Mouse (Mus musculus) forebrain, embryonic 11.5 days (tissue): ENCODE measurements around the gene Shox2. TPM values are rescaled to one million over a fixed set of nuclear protein-coding genes. Genes with fewer than 3 reads are reported as not detected.

Source experiments
- ATAC-seq: fragments of 200-750 bp; cut with Nextera tagmentation; replicated peaks from 2 replicates; pipeline ENCODE4 v1.8.0; 2017; ENCODE audit warnings: moderate TSS enrichment; ENCODE audit not compliant: low FRiP score
- DNase-seq: peaks from one replicate; pipeline ENCODE4 v3.0.0-alpha.2; 2017; ENCODE audit warnings: low spot score
- H3K27ac ChIP-seq: fragments of 300-500 bp; sonication (generic); 2 replicates; pipeline ENCODE4 v1.5.1; 2014; ENCODE audit warnings: low read depth, low read length
- H3K27me3 ChIP-seq: fragments of 300-500 bp; sonication (generic); 2 replicates; pipeline ENCODE4 v1.6.1; 2014; ENCODE audit warnings: mild to moderate bottlenecking, low read length, mixed read lengths; ENCODE audit not compliant: control insufficient read depth, insufficient read depth
- H3K36me3 ChIP-seq: fragments of 300-500 bp; sonication (generic); 2 replicates; pipeline ENCODE4 v1.6.1; 2014; ENCODE audit warnings: mild to moderate bottlenecking, low read length, moderate library complexity, mixed read lengths; ENCODE audit not compliant: control insufficient read depth, insufficient read depth
- H3K4me1 ChIP-seq: fragments of 300-500 bp; sonication (generic); replicated peaks from 2 replicates; pipeline ENCODE4 v1.6.1; 2014; ENCODE audit warnings: low read length, mixed read lengths; ENCODE audit not compliant: control insufficient read depth, insufficient read depth
- H3K4me2 ChIP-seq: fragments of 300-500 bp; sonication (generic); 2 replicates; pipeline ENCODE4 v1.6.1; 2014; ENCODE audit warnings: low read depth, mild to moderate bottlenecking, low read length, moderate library complexity, mixed read lengths; ENCODE audit not compliant: severe bottlenecking
- H3K4me3 ChIP-seq: fragments of 300-500 bp; sonication (generic); 2 replicates; pipeline ENCODE4 v1.5.1; 2014; ENCODE audit warnings: low read depth, low read length
- H3K9ac ChIP-seq: fragments of 300-500 bp; sonication (generic); 2 replicates; pipeline ENCODE4 v1.6.1; 2014; ENCODE audit warnings: low read length
- H3K9me3 ChIP-seq: fragments of 300-500 bp; sonication (generic); 2 replicates; pipeline ENCODE4 v1.6.1; 2016; ENCODE audit warnings: low read length, mixed read lengths; ENCODE audit not compliant: control insufficient read depth
- WGBS: fragments of 180-500 bp; shearing (Covaris S2); extraction: QIAGEN DNeasy Blood & Tissue Kit; methylation state at CpG from one replicate; pipeline ENCODE4 v1.1.7; 2014; 5-methylcytosine and 5-hydroxymethylcytosine counted together
- polyA plus RNA-seq: library from polyadenylated mRNA; unstranded; fragments of >200 nt; fragmentation: Nextera tagmentation; extraction: Ambion mirVana; gene quantifications from 2 replicates; pipeline ENCODE4 v1.2.1, GENCODE M21; 2014

The Shox2 gene
- polyA plus RNA-seq, 1 experiment from 2014 or later, result 9.8 TPM

DNA sequence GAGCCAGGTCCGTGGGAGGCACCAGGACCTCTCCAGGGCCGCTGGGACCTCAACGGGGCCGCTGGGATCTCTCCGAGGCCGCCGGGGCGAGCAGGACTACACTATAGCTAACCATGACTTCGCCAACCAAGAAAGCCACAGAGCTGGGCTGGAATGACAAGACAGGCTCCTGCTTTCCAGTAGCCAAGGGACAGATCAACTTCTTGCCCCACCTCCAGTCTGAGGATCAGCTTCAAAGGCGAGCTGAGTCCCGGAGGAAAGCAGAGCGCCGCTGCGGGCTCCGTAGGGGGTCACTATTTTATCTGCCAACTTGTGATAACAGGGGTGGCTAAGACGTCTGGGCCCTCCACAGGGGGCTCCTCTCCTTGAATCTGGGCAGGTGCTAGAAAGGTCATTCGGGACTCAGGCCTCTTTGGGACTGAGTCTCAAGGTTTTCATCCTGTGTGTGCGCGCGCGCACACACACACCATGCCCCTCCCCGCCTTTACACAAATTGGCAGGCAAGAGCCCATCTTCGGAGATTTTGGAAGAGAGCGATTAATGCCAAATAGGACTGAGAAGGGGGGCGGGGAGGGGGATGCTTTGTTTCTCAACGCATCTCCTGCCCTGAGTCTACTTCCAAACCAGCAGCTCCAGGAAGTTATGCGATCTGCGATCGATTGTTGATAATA is 10.8 kb downstream of the Shox2 start:
- H3K27me3 ChIP-seq, result peaks cover 63% of the 10 kb centered on the region
- DNase-seq, result peak; percentile 67
- H3K36me3 ChIP-seq, result no peaks in the 10 kb centered on the region
- no peak overlapping the region for H3K27ac ChIP-seq
- H3K4me1 ChIP-seq, result peaks cover 13% of the 10 kb centered on the region; the same call in 1 of the 2 replicates
- ATAC-seq, result peak; percentile 13; the same call in 1 of the 2 replicates
- no peaks in the 10 kb centered on the region for H3K9me3 ChIP-seq
- H3K4me2 ChIP-seq, result peak overlapping the region; percentile 36
- H3K9ac ChIP-seq, result no peak overlapping the region
- under 1% methylated on average over 29 of the region's 29 CpGs for WGBS
- H3K4me3 ChIP-seq, result peak overlapping the region; percentile 15

DNA sequence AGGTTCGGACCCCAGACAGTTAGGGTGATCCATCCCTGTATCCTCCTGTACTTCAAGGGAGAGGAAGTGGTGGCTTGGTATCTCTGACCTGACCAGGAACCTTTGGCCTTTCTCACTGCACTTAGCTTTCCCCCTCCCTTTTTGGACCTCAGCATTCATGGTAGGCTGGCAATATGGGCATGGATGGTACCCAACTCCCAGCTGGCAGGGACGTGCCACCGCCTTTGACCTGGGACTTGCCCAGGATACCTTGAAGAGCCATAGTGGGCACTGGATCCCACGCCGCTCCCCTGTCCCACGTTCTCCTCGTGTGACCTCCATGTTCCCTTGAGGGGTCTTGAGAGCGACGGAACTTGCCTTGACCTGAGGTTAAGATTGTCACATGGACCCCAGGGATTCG is 11.3 kb downstream of the Shox2 start:
- no peaks in the 10 kb centered on the region for H3K9me3 ChIP-seq
- ATAC-seq (0 out of 2 replicates have a peak, but pooled peaks have one; percentile 8), DNase-seq (no peak)
- H3K4me1 ChIP-seq, result peaks cover 13% of the 10 kb centered on the region; the same call in 1 of the 2 replicates
- peaks cover 62% of the 10 kb centered on the region for H3K27me3 ChIP-seq
- H3K4me2 ChIP-seq, result no peak overlapping the region; the same call in 1 of the 2 replicates
- WGBS, result 4% methylated on average over 10 of the region's 10 CpGs
- no peak overlapping the region; the same call in 1 of the 2 replicates for H3K4me3 ChIP-seq
- no peaks in the 10 kb centered on the region for H3K36me3 ChIP-seq
- no peak overlapping the region for H3K9ac ChIP-seq
- H3K27ac ChIP-seq, result no peak overlapping the region

DNA sequence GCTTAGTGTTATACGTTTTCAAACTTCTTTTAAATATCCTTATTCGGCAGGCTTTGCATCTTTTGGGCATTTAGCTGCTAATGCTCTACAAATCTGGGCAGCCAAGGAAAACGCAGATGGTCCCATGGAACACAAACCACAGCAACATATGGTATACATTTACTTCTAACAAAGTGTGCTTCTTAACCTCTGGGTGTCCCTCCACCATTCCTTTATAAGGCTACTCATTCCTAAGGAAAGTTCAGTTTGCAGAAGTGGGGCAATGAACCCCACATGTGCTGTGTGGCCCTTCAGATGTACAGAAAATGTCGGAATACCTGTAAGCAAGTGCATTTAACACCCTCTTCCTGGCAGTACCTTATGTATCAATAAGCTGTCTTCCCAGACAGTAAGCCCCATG is 14.1 kb downstream of the Shox2 start:
- H3K36me3 ChIP-seq, result no peaks in the 10 kb centered on the region
- no peak overlapping the region for H3K9ac ChIP-seq
- 65% methylated on average over 4 of the region's 4 CpGs for WGBS
- no peak overlapping the region for H3K4me3 ChIP-seq
- H3K4me1 ChIP-seq, result peaks cover 4% of the 10 kb centered on the region; the same call in 1 of the 2 replicates
- H3K9me3 ChIP-seq, result no peaks in the 10 kb centered on the region
- H3K4me2 ChIP-seq, result no peak overlapping the region
- ATAC-seq (no peak), DNase-seq (no peak)
- H3K27me3 ChIP-seq, result peaks cover 39% of the 10 kb centered on the region
- no peak overlapping the region for H3K27ac ChIP-seq

DNA sequence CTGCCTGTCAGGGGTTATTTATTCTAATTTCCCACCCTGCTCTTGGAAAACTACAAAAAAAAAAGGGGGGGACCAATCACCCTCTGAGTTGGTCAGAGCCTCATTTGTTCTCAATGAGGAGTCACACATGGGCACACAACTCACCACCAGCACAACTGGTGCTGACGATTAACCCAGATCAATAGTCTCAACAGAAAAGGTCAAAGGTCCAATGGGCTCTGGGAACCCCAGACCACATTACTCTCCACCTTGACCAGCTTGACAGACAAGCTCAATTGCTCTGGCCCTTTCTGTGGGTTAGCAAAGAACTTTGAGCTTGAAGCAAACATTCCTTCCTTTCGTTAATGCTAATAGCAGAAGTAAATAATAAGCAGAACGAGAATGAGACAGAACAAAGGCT is 16.7 kb downstream of the Shox2 start:
- WGBS, result 43% methylated on average over 3 of the region's 3 CpGs
- H3K4me3 ChIP-seq, result no peak overlapping the region
- H3K9me3 ChIP-seq, result no peaks in the 10 kb centered on the region
- no peak overlapping the region for H3K9ac ChIP-seq
- H3K27me3 ChIP-seq, result peaks cover 18% of the 10 kb centered on the region
- DNase-seq, result no peak
- H3K36me3 ChIP-seq, result no peaks in the 10 kb centered on the region
- H3K27ac ChIP-seq, result no peak overlapping the region
- no peaks in the 10 kb centered on the region for H3K4me1 ChIP-seq
- no peak overlapping the region for H3K4me2 ChIP-seq
- ATAC-seq, result no peak

DNA sequence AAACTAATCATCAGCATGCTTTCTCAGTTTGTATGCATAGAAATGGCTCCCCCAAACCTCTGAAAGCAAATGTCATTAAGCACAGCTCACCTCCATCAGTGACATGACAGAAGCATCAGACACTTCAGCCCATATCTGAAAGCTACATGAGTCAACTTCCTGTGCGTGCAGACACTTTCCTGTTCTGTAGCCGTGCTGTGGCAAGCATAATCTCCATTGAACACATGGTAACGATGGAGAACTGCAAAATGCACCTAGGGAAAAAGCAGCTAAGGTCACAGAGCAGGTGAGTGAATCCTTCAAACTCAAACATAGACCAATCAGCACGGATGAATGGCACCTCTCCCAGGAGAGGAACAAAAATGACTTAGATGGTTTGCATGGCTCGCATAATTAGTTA is 21.6 kb downstream of the Shox2 start:
- 72% methylated on average over 5 of the region's 5 CpGs for WGBS
- no peak for ATAC-seq

DNA sequence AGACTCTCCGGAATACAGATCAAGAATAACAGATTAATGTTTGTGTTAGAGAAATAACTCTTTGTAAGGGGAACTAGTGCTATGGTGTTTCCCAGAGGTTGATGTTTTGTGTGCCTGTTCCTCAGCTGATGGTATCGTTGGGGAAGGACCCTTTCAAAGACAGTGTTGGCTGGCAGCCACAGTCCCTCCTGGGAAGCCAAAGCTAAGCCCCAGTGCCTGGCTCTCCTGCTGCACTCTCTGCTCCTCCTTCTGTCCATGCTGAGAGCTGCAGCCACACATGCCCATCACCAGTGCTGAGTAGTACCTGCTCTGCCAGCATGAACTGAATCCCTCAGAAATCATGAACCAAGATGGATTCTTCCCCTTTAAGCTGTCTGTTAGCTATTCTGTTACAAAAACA is 26.4 kb downstream of the Shox2 start:
- Histone ChIP-seq H3K27me3 (no peaks in the 10 kb centered on the region), H3K9ac (no peak overlapping the region), H3K27ac (no peak overlapping the region), H3K4me2 (no peak overlapping the region), H3K4me3 (no peak overlapping the region), H3K4me1 (no peaks in the 10 kb centered on the region), H3K9me3 (no peaks in the 10 kb centered on the region), H3K36me3 (no peaks in the 10 kb centered on the region)
- no peak for ATAC-seq
- 70% methylated on average over 2 of the region's 2 CpGs for WGBS
- DNase-seq, result no peak

More for the DNA sequence above, 21.6 kb downstream of the Shox2 start:
- H3K36me3 ChIP-seq, result no peaks in the 10 kb centered on the region
- H3K27ac ChIP-seq, result no peak overlapping the region
- H3K9ac ChIP-seq, result no peak overlapping the region
- H3K27me3 ChIP-seq, result no peaks in the 10 kb centered on the region
- no peak overlapping the region for H3K4me3 ChIP-seq
- no peaks in the 10 kb centered on the region for H3K9me3 ChIP-seq
- no peaks in the 10 kb centered on the region for H3K4me1 ChIP-seq
- no peak for DNase-seq
- no peak overlapping the region for H3K4me2 ChIP-seq

DNA sequence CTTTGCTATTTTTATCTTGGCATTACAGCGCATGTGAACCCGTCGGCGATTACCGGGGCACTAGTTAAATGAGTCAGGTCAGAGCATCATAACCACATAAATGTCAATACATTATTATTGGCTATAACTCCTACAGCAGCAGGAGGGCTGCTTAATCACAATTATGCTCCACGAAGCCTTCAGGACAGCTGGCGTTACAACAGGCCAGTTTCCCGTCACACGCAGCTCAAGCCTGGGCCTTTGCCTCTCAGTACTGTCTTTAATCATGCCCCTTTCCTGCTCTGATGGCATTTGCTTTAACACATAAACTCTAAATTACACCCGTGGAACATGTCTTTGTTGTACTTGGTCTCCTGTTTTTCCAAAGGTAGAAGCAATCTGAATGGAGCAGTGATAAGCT is 41.9 kb downstream of the Shox2 start:
- no peaks in the 10 kb centered on the region for H3K4me1 ChIP-seq
- 78% methylated on average over 10 of the region's 10 CpGs for WGBS
- H3K9ac ChIP-seq, result no peak overlapping the region
- no peaks in the 10 kb centered on the region for H3K9me3 ChIP-seq
- ATAC-seq (no peak), DNase-seq (no peak)
- H3K36me3 ChIP-seq, result no peaks in the 10 kb centered on the region
- no peak overlapping the region for H3K27ac ChIP-seq
- no peaks in the 10 kb centered on the region for H3K27me3 ChIP-seq
- H3K4me3 ChIP-seq, result no peak overlapping the region
- H3K4me2 ChIP-seq, result no peak overlapping the region

DNA sequence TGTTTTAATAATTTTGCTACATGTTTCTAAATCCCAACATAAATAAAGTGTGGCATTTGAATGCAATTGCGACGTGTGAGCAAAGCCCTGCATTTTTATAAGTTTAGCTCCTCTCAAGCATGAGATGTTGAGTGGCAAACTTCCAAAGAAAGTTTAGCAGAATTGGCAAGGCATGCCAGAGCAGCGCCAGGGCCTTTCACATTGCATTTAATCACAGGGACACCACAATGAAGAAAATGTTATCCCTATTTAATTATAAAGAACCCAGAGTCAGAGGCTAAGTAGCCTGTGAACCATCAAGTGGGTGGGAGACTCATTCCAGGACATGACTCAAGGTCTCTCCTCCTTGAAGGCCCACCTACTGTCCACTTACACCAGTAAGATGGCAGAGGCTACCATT is 59.1 kb downstream of the Shox2 start:
- H3K4me2 ChIP-seq, result no peak overlapping the region
- H3K36me3 ChIP-seq, result no peaks in the 10 kb centered on the region
- DNase-seq (no peak), ATAC-seq (no peak)
- no peaks in the 10 kb centered on the region; the same call in 1 of the 2 replicates for H3K9me3 ChIP-seq
- no peak overlapping the region for H3K4me3 ChIP-seq
- 80% methylated on average over 3 of the region's 3 CpGs for WGBS
- no peak overlapping the region for H3K9ac ChIP-seq
- no peaks in the 10 kb centered on the region for H3K27me3 ChIP-seq
- H3K27ac ChIP-seq, result no peak overlapping the region
- no peaks in the 10 kb centered on the region for H3K4me1 ChIP-seq
